Mouse (Mus musculus): Measurements from ENCODE around the gene Cmip.

Cmip gene

GRCm38 (mm10) chr8:117257029-117257820 lies at the start of gene Cmip:
Gene Cmip, plus strand, starts transcription at chr8:117257064.
- peak; percentile 54 for DNase-seq (ENCODE audit: low spot score)

- no peak for DNase-seq (ENCODE audit: low spot score)
Measured at GRCm38 (mm10) chr8:117209150-117209549, 47.7 kb upstream of the Cmip start.

GRCm38 (mm10) chr8:117212100-117212499 lies 44.8 kb upstream of the Cmip start:
- DNase-seq (ENCODE audit: low spot score): no peak

- DNase-seq (ENCODE audit: low spot score): no peak
Measured at GRCm38 (mm10) chr8:117217724-117218123, 39.1 kb upstream of the Cmip start.

- DNase-seq (ENCODE audit: low spot score): no peak
Measured at GRCm38 (mm10) chr8:117222396-117222795, 34.5 kb upstream of the Cmip start.

GRCm38 (mm10) chr8:117224630-117225029 lies 32.2 kb upstream of the Cmip start:
- DNase-seq (ENCODE audit: low spot score): peak; percentile 95

GRCm38 (mm10) chr8:117226306-117226705 lies 30.6 kb upstream of the Cmip start:
- DNase-seq (ENCODE audit: low spot score): no peak

GRCm38 (mm10) chr8:117227339-117227738 lies 29.5 kb upstream of the Cmip start:
- DNase-seq (ENCODE audit: low spot score): no peak

GRCm38 (mm10) chr8:117233199-117233598 lies 23.7 kb upstream of the Cmip start:
- no peak for DNase-seq (ENCODE audit: low spot score)

- DNase-seq (ENCODE audit: low spot score): no peak
Measured at GRCm38 (mm10) chr8:117236531-117236930, 20.3 kb upstream of the Cmip start.

- DNase-seq (ENCODE audit: low spot score): no peak
Measured at GRCm38 (mm10) chr8:117240326-117240725, 16.5 kb upstream of the Cmip start.

GRCm38 (mm10) chr8:117240841-117241494 lies 15.9 kb upstream of the Cmip start:
- DNase-seq (ENCODE audit: low spot score): no peak

- DNase-seq (ENCODE audit: low spot score): peak; percentile 17
Measured at GRCm38 (mm10) chr8:117241848-117242247, 15.0 kb upstream of the Cmip start.

GRCm38 (mm10) chr8:117242286-117242685 lies 14.6 kb upstream of the Cmip start:
- DNase-seq (ENCODE audit: low spot score): no peak

- DNase-seq (ENCODE audit: low spot score): no peak
Measured at GRCm38 (mm10) chr8:117244601-117245000, 12.3 kb upstream of the Cmip start.

- no peak for DNase-seq (ENCODE audit: low spot score)
Measured at GRCm38 (mm10) chr8:117248341-117248740, 8.5 kb upstream of the Cmip start.

GRCm38 (mm10) chr8:117251086-117251681 lies 5.7 kb upstream of the Cmip start:
- no peak for DNase-seq (ENCODE audit: low spot score)

- no peak for DNase-seq (ENCODE audit: low spot score)
Measured at GRCm38 (mm10) chr8:117252650-117253049, 4.2 kb upstream of the Cmip start.

- no peak for DNase-seq (ENCODE audit: low spot score)
Measured at GRCm38 (mm10) chr8:117253390-117254269, 3.2 kb upstream of the Cmip start.

GRCm38 (mm10) chr8:117254496-117254895 lies 2.4 kb upstream of the Cmip start:
- DNase-seq (ENCODE audit: low spot score): no peak

GRCm38 (mm10) chr8:117256292-117256938 lies 449 bp upstream of the Cmip start:
- DNase-seq (ENCODE audit: low spot score): peak; percentile 90

Measured in retina, embryonic 14.5 days (tissue).